Mouse (Mus musculus) heart, embryonic 10.5 days (tissue): ENCODE measurements around the gene Mpped2. TPM values are rescaled to one million over a fixed set of nuclear protein-coding genes. Genes with fewer than 3 reads are reported as not detected.
A peak's percentile ranks its signal among the peaks of the same experiment; 100 is the strongest.

Source experiments
- DNase-seq: peaks from one replicate; pipeline ENCODE4 v3.0.0-alpha.2; 2017; ENCODE audit warnings: low spot score
- H3K27ac ChIP-seq: fragments of 300-500 bp; sonication (generic); 2 replicates; pipeline ENCODE4 v1.5.1; 2016; ENCODE audit warnings: mild to moderate bottlenecking
- H3K27me3 ChIP-seq: fragments of 300-500 bp; sonication (generic); 2 replicates; pipeline ENCODE4 v1.6.1; 2016; ENCODE audit warnings: mild to moderate bottlenecking; ENCODE audit not compliant: poor library complexity, insufficient read depth, severe bottlenecking
- H3K36me3 ChIP-seq: fragments of 300-500 bp; sonication (generic); 2 replicates; pipeline ENCODE4 v1.6.1; 2016; ENCODE audit warnings: mild to moderate bottlenecking, moderate library complexity
- H3K4me1 ChIP-seq: fragments of 300-500 bp; sonication (generic); 2 replicates; pipeline ENCODE4 v1.6.1; 2016; ENCODE audit warnings: mild to moderate bottlenecking
- H3K4me3 ChIP-seq: fragments of 300-500 bp; sonication (generic); 2 replicates; pipeline ENCODE4 v1.5.1; 2016; ENCODE audit warnings: mild to moderate bottlenecking, moderate library complexity
- H3K9me3 ChIP-seq: fragments of 300-500 bp; sonication (generic); 2 replicates; pipeline ENCODE4 v1.6.1; 2016; ENCODE audit warnings: mild to moderate bottlenecking, moderate library complexity
- whole genome bisulfite sequencing: fragments of 180-500 bp; shearing (Covaris S2); methylation state at CpG from one replicate; pipeline ENCODE4 v1.1.7; 2016; 5-methylcytosine and 5-hydroxymethylcytosine counted together
- polyA plus RNA-seq: library from polyadenylated mRNA; unstranded; fragments of >200 nt; fragmentation: Nextera tagmentation; extraction: Ambion mirVana; gene quantifications from 2 replicates; pipeline ENCODE4 v1.2.1, GENCODE M21; 2016

Mpped2 gene
- polyA plus RNA-seq, 1 experiment from 2014 or later = 130 TPM

DNA sequence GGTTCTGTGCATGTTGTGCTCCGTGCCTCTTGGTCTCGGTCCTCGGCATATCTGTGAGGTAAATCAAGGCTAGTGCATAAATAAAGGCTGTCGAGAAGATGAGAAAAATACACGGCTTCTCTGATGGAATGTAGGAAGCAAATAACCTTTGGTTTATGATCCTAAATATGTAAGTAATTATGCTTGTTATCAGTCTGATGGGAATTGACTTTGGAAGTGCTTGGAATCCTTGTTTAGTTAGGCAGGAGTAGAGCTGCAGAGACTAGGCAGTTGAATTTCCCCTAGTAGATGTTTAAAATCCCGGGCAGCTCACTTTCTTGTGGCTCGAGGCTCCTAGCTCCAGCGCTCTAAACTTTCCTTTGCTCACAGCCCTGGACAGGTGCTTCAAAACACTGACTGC is 69.9 kb downstream of the Mpped2 start:
- Histone ChIP-seq H3K36me3 (peaks cover 20% of the 10 kb centered on the region), H3K4me3 (no peak overlapping the region), H3K9me3 (no peaks in the 10 kb centered on the region), H3K27ac (no peak overlapping the region), H3K27me3 (no peaks in the 10 kb centered on the region), H3K4me1 (peaks cover 5% of the 10 kb centered on the region; the same call in 1 of the 2 replicates)
- DNase-seq = no peak
- 83% methylated on average over 8 of the region's 8 CpGs for WGBS

DNA sequence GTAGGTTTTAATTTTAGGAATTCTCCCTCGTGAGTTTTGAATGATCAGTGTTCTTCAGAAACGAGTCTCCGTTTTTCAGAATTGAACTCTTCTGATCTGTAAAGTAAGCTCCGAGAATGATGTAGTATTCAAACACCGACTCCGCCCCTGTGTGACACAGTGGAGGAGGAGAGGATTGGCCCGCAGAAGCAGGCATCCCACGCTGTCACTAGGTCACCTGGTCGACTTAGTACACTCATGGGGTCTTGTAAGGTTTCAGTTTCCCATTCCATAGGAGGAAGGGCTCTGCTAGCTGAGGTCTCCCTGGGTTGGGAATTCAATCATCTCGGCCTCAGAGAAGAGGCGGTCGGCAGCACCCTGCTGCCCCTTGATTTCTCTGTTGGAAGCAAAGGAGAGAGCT is 76.2 kb downstream of the Mpped2 start:
- H3K27ac ChIP-seq = no peak overlapping the region
- no peak overlapping the region for H3K4me3 ChIP-seq
- H3K4me1 ChIP-seq = peaks cover under 1% of the 10 kb centered on the region
- no peak for DNase-seq
- no peaks in the 10 kb centered on the region for H3K9me3 ChIP-seq
- 87% methylated on average over 12 of the region's 12 CpGs for WGBS
- no peaks in the 10 kb centered on the region for H3K27me3 ChIP-seq
- peaks cover 20% of the 10 kb centered on the region for H3K36me3 ChIP-seq

GRCm38 (mm10) chr2:106772643-106773042 is 79.6 kb downstream of the Mpped2 start:
- Histone ChIP-seq H3K36me3 (peaks cover 16% of the 10 kb centered on the region), H3K4me1 (peaks cover 8% of the 10 kb centered on the region), H3K9me3 (no peaks in the 10 kb centered on the region), H3K27ac (no peak overlapping the region), H3K4me3 (no peak overlapping the region), H3K27me3 (no peaks in the 10 kb centered on the region)
- WGBS = 66% methylated on average over 5 of the region's 5 CpGs
- no peak for DNase-seq

DNA sequence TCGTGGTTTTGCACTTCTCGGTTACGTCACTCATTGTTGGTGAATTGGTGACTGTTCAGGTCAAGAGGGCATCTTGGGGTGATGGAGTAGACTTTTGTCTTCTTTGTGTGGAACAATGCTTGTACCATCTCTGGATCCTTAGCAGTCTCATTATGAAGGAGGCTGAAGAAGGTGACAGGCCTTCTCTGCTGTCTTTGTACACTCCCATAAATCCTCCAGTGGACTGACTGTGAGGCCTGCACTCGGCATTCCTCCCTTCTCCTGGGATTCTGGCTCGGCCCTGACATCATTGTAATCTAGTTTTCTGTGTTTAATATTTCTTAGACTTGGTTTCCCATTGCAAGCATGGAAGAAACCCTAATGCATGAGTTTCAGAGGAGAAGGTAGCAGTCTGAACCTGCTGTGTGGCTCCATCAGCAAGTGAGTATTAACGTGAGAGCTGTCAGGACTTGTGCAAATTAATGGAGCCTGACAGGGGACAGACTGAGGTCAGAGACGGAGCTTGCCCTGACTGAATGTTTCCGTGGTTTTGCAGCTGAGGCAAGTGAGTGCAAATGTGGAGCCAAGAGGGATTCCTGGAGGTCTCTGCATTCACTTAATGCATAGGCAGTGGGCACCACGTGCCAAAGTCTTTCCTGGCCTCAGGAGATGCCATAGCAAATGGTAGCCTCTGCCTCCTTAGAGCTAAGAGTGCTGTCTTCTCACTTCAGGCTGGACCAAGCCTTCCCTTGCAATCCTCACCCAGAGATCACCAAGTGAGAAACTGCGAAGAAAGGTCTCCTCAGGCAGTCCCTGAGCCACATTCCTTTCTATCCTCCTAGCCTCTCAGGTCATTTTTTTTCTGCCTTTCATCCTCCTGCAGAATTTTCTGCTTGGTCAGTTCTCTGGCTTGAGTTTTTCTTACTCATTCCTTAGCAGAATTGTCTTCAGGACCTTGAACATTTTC is 81.5 kb downstream of the Mpped2 start:
- Histone ChIP-seq H3K4me1 (peaks cover 16% of the 10 kb centered on the region), H3K27me3 (no peaks in the 10 kb centered on the region), H3K36me3 (peaks cover 18% of the 10 kb centered on the region), H3K9me3 (no peaks in the 10 kb centered on the region), H3K27ac (no peak overlapping the region), H3K4me3 (no peak overlapping the region)
- no peak for DNase-seq
- 56% methylated on average over 10 of the region's 10 CpGs for WGBS

DNA sequence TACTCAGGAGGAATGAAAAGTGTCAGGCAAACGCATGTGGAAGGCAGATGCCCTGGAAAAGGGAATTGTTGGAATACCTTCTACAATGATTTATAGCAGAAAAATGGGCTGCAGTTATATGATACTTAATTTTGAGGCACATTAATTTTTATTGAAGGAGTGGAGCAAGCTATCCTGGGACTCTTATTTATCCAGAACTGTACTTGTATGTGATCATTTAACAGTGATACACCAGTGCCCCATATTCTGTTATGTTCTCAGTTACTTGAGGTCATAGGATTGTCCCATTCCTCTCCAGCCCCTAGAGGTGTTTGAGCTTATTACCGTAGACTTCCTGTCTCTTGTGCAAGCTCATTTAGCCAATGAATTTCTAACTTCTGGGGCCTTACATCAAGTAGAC is 82.9 kb downstream of the Mpped2 start:
- Histone ChIP-seq H3K27me3 (no peaks in the 10 kb centered on the region), H3K4me3 (no peak overlapping the region), H3K4me1 (peaks cover 16% of the 10 kb centered on the region), H3K36me3 (peaks cover 18% of the 10 kb centered on the region), H3K9me3 (no peaks in the 10 kb centered on the region), H3K27ac (no peak overlapping the region)
- DNase-seq = no peak
- WGBS = 91% methylated on average over 2 of the region's 2 CpGs

GRCm38 (mm10) chr2:106778861-106779516 is 85.9 kb downstream of the Mpped2 start:
- Histone ChIP-seq H3K4me3 (no peak overlapping the region), H3K9me3 (no peaks in the 10 kb centered on the region), H3K4me1 (peaks cover 22% of the 10 kb centered on the region), H3K36me3 (peaks cover 25% of the 10 kb centered on the region), H3K27ac (no peak overlapping the region), H3K27me3 (no peaks in the 10 kb centered on the region)
- DNase-seq = no peak
- 70% methylated on average over 7 of the region's 7 CpGs for WGBS

- H3K9me3 ChIP-seq = no peaks in the 10 kb centered on the region
- WGBS = 87% methylated on average over 26 of the region's 26 CpGs
- peaks cover 14% of the 10 kb centered on the region; the same call in 1 of the 2 replicates for H3K4me1 ChIP-seq
- no peak overlapping the region for H3K27ac ChIP-seq
- no peak for DNase-seq
- H3K36me3 ChIP-seq = peaks cover 31% of the 10 kb centered on the region
- H3K27me3 ChIP-seq = no peaks in the 10 kb centered on the region
- H3K4me3 ChIP-seq = no peak overlapping the region
These were observed 88.4 kb downstream of the Mpped2 start for GRCm38 (mm10) chr2:106781181-106782179.

GRCm38 (mm10) chr2:106783311-106783710 is 90.2 kb downstream of the Mpped2 start:
- Histone ChIP-seq H3K36me3 (peaks cover 26% of the 10 kb centered on the region), H3K4me3 (no peak overlapping the region), H3K4me1 (peaks cover 21% of the 10 kb centered on the region), H3K27ac (no peak overlapping the region), H3K9me3 (no peaks in the 10 kb centered on the region), H3K27me3 (no peaks in the 10 kb centered on the region)
- DNase-seq = no peak
- WGBS = 88% methylated on average over 4 of the region's 4 CpGs

DNA sequence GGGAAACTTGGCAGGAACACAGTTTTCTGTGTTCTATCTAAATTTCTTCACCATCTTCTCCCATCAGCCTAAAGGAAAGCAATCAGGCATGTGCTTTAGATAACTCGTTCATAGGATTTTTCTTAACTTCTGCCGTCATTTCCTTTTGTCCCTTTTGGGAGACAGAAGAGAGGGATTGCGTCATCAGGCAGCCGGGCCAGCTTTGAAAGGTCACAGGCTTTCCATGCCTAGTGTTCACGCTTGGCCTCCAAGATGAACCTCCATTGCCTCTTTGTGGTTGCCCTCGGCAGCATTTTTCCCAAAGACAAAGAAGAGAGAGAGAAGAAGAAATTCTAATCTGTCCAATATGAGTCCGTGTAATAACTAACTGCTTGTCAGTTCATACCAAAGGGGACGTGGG is 95.0 kb downstream of the Mpped2 start:
- H3K27me3 ChIP-seq = no peaks in the 10 kb centered on the region
- peaks cover 18% of the 10 kb centered on the region for H3K36me3 ChIP-seq
- H3K4me1 ChIP-seq = peaks cover 35% of the 10 kb centered on the region
- no peak overlapping the region for H3K4me3 ChIP-seq
- H3K27ac ChIP-seq = peak overlapping the region; percentile 13; the same call in 1 of the 2 replicates
- DNase-seq = no peak
- no peaks in the 10 kb centered on the region for H3K9me3 ChIP-seq
- 48% methylated on average over 8 of the region's 8 CpGs for WGBS

DNA sequence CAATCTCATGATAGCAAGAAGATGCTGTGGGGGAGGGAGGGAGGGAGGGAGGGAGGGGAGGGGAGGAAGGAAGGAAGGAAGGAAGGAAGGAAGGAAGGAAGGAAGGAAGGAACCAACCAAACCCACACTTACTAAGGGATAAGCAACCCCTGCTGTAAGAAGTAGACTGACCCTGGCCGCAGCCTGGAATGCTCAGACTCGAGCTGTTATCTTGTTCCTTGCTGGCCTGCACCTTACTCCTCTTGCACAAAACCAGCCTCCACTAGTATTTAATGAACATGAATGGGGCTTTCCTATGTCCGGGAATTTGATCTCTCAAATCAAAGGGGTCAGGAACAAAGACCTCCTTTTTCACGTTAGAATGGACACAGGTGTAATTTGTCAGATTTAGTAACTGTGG is 95.5 kb downstream of the Mpped2 start:
- peaks cover 18% of the 10 kb centered on the region for H3K36me3 ChIP-seq
- peaks cover 35% of the 10 kb centered on the region for H3K4me1 ChIP-seq
- WGBS = 34% methylated on average over 4 of the region's 4 CpGs
- H3K9me3 ChIP-seq = no peaks in the 10 kb centered on the region
- H3K27me3 ChIP-seq = no peaks in the 10 kb centered on the region
- H3K27ac ChIP-seq = peak overlapping the region; percentile 22; the same call in 1 of the 2 replicates
- DNase-seq = no peak
- H3K4me3 ChIP-seq = no peak overlapping the region

- H3K27me3 ChIP-seq = no peaks in the 10 kb centered on the region
- H3K27ac ChIP-seq = peak overlapping the region; percentile 52; the same call in 1 of the 2 replicates
- H3K4me3 ChIP-seq = no peak overlapping the region
- H3K9me3 ChIP-seq = no peaks in the 10 kb centered on the region
- H3K36me3 ChIP-seq = peaks cover 10% of the 10 kb centered on the region
- no peak for DNase-seq
- peaks cover 35% of the 10 kb centered on the region for H3K4me1 ChIP-seq
- WGBS = 62% methylated on average over 5 of the region's 5 CpGs
These were observed 96.7 kb downstream of the Mpped2 start for GRCm38 (mm10) chr2:106789694-106790328.

DNA sequence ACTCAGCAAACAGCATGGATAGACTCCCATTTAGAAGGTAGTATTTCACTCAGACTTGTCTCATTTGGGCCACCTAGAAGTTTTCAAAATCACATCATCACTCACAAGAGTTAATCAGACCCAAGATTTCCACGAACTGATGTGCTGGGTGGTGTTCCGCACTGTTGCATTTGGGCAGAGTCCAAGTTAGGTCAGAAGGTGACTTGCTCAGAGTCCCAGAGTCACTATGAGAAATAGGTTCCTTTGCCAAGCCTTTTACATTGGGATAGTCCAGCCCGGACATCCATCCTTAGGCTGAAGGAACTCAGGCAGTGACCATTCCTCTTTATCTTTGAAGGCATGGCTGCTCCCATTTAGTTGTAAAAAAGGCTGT is 97.2 kb downstream of the Mpped2 start:
- Histone ChIP-seq H3K27ac (no peak overlapping the region; the same call in 1 of the 2 replicates), H3K27me3 (no peaks in the 10 kb centered on the region), H3K36me3 (peaks cover 5% of the 10 kb centered on the region), H3K4me3 (no peak overlapping the region), H3K9me3 (no peaks in the 10 kb centered on the region), H3K4me1 (peaks cover 35% of the 10 kb centered on the region)
- 63% methylated on average over 3 of the region's 3 CpGs for WGBS
- no peak for DNase-seq
